Mouse (Mus musculus): Measurements from ENCODE around the gene Acadvl.
A peak's percentile ranks its signal among the peaks of the same experiment; 100 is the strongest.
"Not testable (repeated sequence)": the region's sequence is repeated elsewhere in the genome, so short reads cannot be mapped to it uniquely, and the experiment has no call there.

Gene Acadvl

DNA sequence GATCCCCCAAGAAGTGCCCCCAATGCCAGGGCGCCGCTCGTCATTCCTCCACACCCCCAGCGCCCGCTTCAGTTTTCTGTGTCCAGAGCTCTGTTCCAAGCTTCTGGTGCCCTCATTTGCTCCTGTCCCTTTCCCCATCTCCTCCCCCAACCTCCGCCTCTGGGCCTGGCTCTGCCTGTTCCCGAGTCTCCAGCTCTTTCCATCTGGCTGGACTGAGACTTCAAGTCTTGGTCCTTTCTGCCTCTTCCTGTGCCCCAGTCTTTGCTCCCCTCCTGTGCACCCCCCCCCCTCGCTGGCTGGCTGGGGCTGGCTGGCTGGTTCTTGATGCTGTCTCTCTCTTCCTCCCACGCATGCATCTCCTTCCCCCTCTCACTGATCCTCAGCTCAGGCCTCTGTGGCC lies 12.2 kb upstream of the Acadvl start:
- no peak for DNase-seq (ENCODE audit: low read depth, low spot score)

DNA sequence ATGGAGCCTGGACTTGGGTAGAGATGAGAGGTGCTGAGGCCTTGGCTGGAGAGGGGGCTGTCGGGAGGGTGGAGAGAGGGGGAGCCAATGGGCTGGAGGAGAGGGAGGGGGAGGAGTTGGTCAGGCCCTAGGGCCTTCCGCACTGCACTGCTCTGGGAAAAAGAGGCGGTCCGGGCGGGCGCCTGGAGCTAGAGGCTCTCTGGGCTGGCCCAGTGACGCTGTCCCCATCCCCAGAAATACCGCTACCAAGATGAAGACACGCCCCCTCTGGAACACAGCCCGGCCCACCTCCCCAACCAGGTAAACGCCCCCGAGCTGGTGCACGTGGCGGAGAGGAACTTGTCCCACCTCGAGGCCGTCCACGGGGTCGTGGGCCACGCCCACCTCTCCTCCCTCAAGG lies 11.5 kb upstream of the Acadvl start:
- peak; percentile 66 for DNase-seq (ENCODE audit: low read depth, low spot score)

DNA sequence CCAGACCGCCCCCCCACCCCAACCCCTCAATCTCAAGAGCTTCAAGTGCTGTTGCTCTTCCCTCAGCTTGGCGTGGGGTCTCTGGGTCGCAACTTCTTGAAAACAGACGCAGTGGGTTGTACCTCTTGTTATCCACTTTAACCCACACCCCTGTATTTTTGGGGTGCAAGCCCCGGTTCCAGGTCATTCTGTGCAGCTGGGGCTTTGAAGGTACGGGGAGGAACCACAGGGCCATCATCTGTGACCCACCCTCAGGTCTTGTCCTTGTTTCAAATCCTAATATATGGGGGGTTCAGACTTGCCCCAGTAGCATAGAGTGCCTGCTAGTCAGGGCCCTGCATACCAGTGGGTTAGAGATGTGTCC lies 8.9 kb upstream of the Acadvl start:
- DNase-seq (ENCODE audit: low read depth, low spot score): no peak

DNA sequence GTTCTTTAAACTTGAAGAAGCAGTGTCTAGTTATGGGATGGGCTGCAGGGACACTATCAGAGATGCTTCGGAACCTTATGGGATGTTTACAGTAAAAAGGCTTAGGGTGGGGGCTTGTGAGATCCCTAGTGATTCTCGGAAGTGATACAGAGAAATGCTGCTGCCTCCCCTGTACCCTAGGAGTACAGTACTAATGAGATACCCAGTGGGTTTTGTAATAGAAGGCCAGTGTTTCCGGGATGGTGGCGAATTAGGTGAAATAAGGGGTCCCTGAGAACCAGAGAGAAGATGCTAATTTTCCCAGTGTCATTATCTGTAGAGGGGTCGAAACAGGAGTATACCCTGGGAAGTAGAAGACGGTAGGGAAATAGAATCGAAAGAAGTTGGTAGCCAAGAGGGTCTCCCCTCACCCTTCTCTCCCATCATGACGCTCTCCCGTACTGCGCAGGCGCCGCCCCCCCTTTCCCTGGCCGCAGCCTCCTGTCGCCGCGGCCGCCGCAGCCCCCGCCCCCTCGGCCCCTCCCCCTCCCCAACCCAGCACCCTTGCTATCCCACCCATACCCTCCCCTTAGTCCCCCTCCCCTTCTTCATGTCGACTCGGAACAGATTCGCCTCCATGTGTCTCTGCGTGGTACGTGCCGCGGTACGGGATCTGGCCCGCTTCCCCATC lies 8.4 kb upstream of the Acadvl start:
- DNase-seq (ENCODE audit: low read depth, low spot score): peak; percentile 49

GRCm38 (mm10) chr11:70021264-70022132 lies 6.3 kb upstream of the Acadvl start:
- DNase-seq (ENCODE audit: low read depth, low spot score): peak; percentile 98

GRCm38 (mm10) chr11:70020731-70021263 lies 5.6 kb upstream of the Acadvl start:
- peak; percentile 89 for DNase-seq (ENCODE audit: low read depth, low spot score)

- no peak for DNase-seq (ENCODE audit: low read depth, low spot score)
Measured at GRCm38 (mm10) chr11:70020022-70020631, 4.9 kb upstream of the Acadvl start.

GRCm38 (mm10) chr11:70019495-70020021 lies 4.3 kb upstream of the Acadvl start:
- no peak for DNase-seq (ENCODE audit: low read depth, low spot score)

DNA sequence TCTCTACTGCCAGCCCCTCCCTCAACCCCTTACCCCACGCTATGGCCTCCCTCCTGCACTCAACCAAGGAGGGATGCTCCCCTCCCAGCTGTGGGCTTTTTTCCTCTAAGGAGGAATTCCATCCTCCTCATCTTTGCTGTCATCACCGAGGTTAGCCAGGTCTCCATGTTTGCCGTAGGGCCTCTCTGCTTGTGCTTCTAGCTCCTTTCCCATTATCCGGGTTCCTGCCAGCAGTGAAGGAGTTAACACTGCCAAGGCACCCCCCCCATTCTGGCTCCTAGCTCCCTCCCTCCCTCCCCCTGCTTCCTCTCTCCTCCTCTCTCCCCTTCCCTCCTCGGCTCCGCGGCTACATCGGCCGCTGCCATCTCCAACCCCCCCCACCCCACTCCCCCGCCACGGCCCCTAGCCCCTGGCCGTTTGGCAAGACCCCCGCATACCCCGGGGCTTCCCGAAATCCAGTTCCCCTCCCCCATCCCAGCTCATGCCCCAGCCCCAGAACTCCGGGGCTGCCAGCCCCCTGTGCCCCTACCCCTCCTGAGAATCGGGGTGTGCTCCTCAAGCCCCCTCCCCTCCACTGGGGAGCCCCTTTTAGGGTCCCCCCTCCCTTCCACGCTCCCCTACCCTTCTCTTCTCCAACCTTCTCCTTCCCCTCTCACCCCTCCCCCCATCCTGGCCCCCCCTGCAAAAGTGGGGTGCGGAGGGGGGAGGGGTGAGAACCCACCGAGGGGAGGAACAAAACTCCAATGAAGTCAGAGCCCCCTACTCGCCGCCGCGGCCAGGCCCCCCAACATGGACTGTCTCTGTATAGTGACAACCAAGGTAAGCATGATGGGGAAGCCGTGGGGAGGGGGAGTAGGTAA lies 3.1 kb upstream of the Acadvl start:
- peak; percentile 89 for DNase-seq (ENCODE audit: low read depth, low spot score)

- no peak for DNase-seq (ENCODE audit: low read depth, low spot score)
Measured at GRCm38 (mm10) chr11:70017199-70017767, 2.1 kb upstream of the Acadvl start.

- DNase-seq (ENCODE audit: low read depth, low spot score): no peak
Measured at GRCm38 (mm10) chr11:70016669-70017068, 1.5 kb upstream of the Acadvl start, which contains the start of gene Dlg4. TSS of gene Dlg4 (plus strand) at chr11:70016942.

GRCm38 (mm10) chr11:70016177-70016576 lies 966 bp upstream of the Acadvl start:
- not testable (repeated sequence) for DNase-seq (ENCODE audit: low read depth, low spot score)

DNA sequence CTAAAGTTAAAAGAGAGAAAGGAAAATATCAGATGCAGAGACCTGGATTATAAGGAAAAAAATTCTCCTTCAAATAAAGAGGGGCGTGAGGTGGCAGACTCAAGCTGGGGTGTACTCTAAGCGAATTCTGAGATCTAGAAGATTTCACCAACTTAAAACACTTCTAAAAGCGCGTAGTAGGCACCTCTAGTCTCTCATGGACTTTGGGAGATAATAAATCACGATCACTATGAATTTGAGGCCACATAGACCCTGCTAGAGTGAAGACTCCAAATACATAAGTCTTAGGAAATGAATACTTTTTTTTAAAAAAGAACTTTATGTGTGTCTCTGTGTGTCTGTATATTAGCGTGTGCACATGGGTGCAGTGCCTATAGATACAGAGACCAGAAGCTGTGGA lies 466 bp upstream of the Acadvl start:
- DNase-seq (ENCODE audit: low read depth, low spot score): no peak

- DNase-seq (ENCODE audit: low read depth, low spot score): no peak
Measured at GRCm38 (mm10) chr11:70014051-70014450, 1.2 kb downstream of the Acadvl start.

GRCm38 (mm10) chr11:70013408-70013807 lies 1.8 kb downstream of the Acadvl start:
- DNase-seq (ENCODE audit: low read depth, low spot score): no peak

DNA sequence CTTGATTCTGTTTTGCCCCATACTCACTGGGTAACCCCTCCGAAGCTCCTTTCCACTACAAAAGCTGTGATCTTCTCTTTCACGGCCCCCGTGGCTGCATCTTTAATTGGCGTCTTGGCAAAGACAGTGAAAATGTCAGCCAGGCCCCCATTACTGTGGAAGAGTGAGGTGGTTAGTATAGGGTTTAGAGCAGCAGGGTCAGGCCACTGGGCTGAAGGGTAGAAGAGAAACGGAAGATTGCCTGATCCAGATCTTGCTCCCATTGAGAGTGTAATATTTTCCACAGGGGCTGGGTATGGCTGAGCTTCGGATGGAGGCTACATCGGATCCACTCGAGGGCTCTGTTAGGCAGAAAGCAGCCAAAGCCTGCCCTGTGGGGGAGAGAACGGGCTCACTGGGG lies 2.3 kb downstream of the Acadvl start:
- DNase-seq (ENCODE audit: low read depth, low spot score): no peak

DNA sequence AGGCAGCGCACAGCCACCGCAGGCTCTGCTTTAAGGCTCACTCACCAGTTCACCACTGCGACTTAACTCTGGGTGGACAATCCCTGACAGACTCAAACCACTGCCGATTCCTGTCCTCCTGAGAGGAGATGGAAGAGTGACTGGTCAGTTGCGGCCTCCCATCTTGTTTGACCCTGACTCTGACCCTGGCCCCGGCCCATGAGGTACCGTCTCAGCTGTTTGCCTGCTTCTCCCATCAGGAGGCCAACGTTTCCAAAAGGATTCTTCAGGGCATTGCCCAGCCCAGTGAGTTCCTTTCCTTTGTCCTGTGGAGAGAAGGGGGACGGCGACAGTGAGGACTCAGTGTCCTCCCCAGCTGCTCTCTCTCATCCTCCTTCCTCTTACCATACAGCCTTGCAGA lies 4.2 kb downstream of the Acadvl start:
- DNase-seq (ENCODE audit: low read depth, low spot score): no peak

DNA sequence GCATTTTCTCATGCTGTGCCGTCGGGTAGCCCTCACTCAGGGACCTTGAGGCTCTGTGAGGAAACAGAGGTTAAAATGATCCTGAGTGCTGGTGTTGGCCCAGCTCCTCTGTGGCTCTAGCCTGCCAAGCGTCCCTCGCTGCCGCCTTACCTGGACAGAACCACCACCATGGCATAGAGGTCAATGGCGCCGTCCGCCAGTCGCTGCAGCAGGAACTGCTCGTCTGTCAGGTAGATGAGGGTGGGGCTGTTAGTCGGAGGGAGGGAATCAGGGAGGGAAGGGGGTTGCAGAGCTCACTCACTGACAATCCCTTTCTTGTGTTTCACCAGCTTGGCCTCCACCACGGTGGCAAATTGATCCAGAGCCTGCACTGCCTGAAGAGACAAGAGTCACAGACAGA lies 4.7 kb downstream of the Acadvl start:
- no peak for DNase-seq (ENCODE audit: low read depth, low spot score)

DNA sequence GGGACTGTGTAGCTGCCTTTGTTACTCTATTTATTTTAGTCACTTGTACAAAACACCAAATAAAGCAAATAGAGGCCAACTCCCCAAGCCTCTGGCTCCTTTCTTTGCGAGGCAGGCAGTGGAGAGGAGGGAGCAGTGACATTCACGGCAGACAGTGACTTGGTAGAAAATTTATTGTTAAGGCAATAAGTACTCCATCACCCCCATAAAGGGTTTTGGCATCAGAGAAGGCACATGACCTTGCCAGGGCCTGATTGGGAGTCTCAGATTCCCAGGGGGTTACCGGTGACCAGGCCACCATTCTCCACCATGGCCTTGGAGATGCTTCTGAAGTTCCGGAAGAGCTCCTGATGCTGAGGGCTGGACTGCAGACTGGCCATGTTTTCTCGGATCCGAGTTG lies 5.2 kb downstream of the Acadvl start:
- DNase-seq (ENCODE audit: low read depth, low spot score): no peak

DNA sequence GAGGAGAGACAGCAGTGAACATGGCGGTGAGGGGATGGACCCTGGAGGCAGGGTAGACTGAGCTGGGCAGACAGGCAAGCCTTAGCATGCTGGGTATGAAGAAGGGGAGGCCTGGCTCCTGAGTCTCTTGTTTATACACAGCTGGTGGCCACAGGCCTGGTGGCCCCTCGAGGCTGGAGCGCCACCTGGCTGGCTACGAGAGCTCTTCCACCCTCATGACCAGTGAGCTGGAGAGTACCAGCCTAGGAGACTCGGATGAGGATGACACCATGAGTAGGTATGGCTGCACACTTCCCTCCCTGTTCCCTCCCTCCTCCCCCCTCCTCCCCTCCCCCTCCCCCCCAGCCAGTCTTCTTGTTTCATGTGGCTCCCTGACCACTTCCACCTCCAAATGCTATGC lies 9.7 kb downstream of the Acadvl start:
- no peak for DNase-seq (ENCODE audit: low read depth, low spot score)

- DNase-seq (ENCODE audit: low read depth, low spot score): no peak
Measured at GRCm38 (mm10) chr11:70002471-70002870, 12.7 kb downstream of the Acadvl start.

Measured in mesoderm, embryonic 11.5 days (tissue).